Mouse (Mus musculus) thymus, adult 2 months (tissue): ENCODE results near the gene Mbtps2.

ENCODE experiments used
- CTCF ChIP-seq: fragments of 200-500 bp; IDR thresholded peaks from 2 replicates; pipeline ENCODE4 v1.5.1; 2012; ENCODE audit warnings: mild to moderate bottlenecking, control low read depth, low read length, moderate library complexity, borderline replicate concordance; ENCODE audit not compliant: control insufficient read depth, poor library complexity, insufficient read depth; ENCODE audit errors: extremely low read depth
- POLR2A ChIP-seq: fragments of 200-500 bp; IDR thresholded peaks from 2 replicates; pipeline ENCODE4 v1.6.1; 2012; ENCODE audit warnings: mild to moderate bottlenecking, low read length, control low read depth, moderate library complexity; ENCODE audit not compliant: control insufficient read depth, poor library complexity, insufficient read depth; ENCODE audit errors: extremely low read depth

DNA sequence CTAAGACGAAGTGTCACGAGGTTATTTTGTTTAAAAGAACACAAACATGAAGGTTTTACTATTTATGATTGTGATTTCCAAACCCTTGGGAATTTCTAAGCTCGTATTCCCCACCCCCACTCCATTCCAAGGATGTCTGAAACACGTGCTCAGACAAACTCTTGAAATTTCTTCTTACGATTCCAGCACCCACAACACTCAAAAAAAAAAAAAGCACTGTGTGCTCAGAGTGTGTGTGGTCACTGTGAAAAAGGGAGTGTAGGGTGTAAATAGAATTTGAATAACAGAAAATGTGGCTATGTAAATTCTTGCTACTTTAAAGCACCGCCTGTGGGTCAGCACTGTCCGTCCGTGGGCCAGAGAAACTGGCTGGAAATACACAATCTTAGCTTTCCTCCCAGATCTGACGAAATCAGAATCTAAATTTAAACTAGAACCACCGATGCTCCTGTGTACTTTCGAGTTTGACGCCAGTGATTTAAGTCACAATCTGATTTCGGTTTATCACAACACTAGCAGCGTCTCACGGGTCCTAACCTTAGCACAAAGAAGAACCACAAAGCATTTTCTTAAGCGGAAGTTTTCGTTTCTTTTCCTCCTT is 830 bp downstream of the Mbtps2 start:
- TF ChIP-seq CTCF: no peak
- TF ChIP-seq POLR2A: no peak
